ENCODE assay signal across 9 mouse cellular contexts in the genomic region with DNA sequence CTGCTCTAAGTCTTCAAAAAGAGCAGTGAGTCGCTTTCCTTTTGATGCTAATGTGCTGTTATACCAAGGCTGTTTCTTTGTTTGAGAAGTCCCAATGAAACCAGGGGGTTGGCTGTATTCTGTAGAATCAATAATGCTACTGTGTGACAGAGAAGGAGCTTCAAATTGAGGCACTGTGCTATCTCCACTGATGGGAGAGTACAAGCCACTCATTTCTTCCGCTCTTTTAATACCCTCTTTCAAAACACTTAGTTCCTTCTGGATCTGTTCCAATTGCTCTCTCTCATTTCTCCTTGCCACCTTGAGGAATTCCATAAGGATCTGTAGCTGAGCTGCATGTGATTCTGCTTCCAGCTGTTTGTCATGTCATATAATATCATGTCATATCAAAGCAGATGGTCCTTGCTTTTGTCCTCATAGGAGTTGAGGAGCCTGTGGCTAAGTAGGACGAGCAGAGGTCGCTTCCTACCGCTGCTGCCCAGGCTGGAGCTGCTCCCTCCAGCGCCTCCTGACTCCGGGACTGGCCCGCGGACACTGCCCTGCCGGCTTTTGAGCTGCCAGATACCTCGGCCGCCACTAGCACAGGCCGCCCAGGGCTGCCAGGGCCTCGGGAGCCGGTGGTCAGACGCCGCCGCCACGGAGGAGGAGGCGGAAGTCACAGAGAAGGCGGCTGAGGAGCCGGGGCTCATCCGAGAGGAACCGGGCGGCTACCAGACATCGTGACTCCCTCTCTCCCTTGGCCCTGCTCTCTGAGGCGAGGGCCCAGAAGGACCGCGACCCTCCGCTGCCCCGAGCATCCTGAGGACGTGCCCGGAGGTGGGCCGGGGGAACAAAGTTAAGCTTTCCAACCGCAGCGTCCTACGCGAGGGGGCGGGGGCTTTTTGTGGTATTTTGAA. TPM values are rescaled to one million over a fixed set of nuclear protein-coding genes. Genes with fewer than 3 reads are reported as not detected.
DNase-seq lines count a peak whose midpoint lies in the region; ATAC-seq and TF ChIP-seq lines count a peak whose summit lies in the region.
"Had no signal": no experiment of that assay in that cellular context is flagged by ENCODE, and none has a peak within 500 bp of the region (broad histone marks: within the 10 kb centered on the region; RNA-seq: fewer than 3 reads in every experiment).

No protein-coding gene starts in this region.

- peak; percentile 10 for DNase-seq in gastrocnemius, postnatal 14 days
- DNase-seq in gastrocnemius, postnatal 36 days, result no peak
- DNase-seq in adrenal gland, postnatal 25 days, result peak; percentile 18
- peak; percentile 26 for DNase-seq in forebrain, postnatal 0 days
- peak; percentile 52 for DNase-seq in kidney, postnatal 0 days (ENCODE audit: low spot score)
- no peak for DNase-seq in adipocyte (ENCODE audit: low spot score)
- DNase-seq in left cerebral cortex, postnatal 14 days (ENCODE audit: low spot score in 2 of 2), result no peak

- H3K9ac ChIP-seq in forebrain, postnatal 0 days, result peak overlapping the region; percentile 62
- peak overlapping the region; percentile 58 for H3K9ac ChIP-seq in kidney, postnatal 0 days (ENCODE audit: low read depth, low read length)
- peak overlapping the region; percentile 70 for H3K9ac ChIP-seq in midbrain, embryonic 12.5 days (replicated peaks)

- no peaks in the 10 kb centered on the region for H3K9me3 ChIP-seq in forebrain, postnatal 0 days (ENCODE audit: low read length)
- no peaks in the 10 kb centered on the region for H3K9me3 ChIP-seq in kidney, postnatal 0 days (replicated peaks; ENCODE audit: low read length)
- H3K9me3 ChIP-seq in midbrain, embryonic 12.5 days, result no peaks in the 10 kb centered on the region

- 6% methylated on average over 39 of the region's 39 CpGs for WGBS in forebrain, postnatal 0 days
- WGBS in kidney, postnatal 0 days, result 8% methylated on average over 39 of the region's 39 CpGs
- 9% methylated on average over 39 of the region's 39 CpGs for WGBS in midbrain, embryonic 12.5 days

- peak overlapping the region; percentile 42 for H3K4me3 ChIP-seq in forebrain, postnatal 0 days (ENCODE audit: low read depth, low read length)
- peak overlapping the region; percentile 36 for H3K4me3 ChIP-seq in kidney, postnatal 0 days (replicated peaks; ENCODE audit: low read depth, low read length)
- peak overlapping the region; percentile 46 for H3K4me3 ChIP-seq in midbrain, embryonic 12.5 days

- peak overlapping the region; percentile 86 for H3K4me2 ChIP-seq in forebrain, postnatal 0 days (ENCODE audit: low read depth)
- H3K4me2 ChIP-seq in kidney, postnatal 0 days (ENCODE audit: low read length), result peak overlapping the region; percentile 86
- H3K4me2 ChIP-seq in midbrain, embryonic 12.5 days (replicated peaks), result peak overlapping the region; percentile 75

- no peak for TF ChIP-seq CTCF in forebrain, postnatal 0 days (IDR thresholded peaks at IDR 0.05; ENCODE audit: low read depth)
- no peak for TF ChIP-seq CTCF in kidney, postnatal 0 days (IDR thresholded peaks at IDR 0.05; ENCODE audit: low read depth)

- intact Hi-C loops in gastrocnemius, postnatal 14 days (cut with DNase I; ENCODE audit: low total_unique reads), result no loop called here
- intact Hi-C loops in gastrocnemius, postnatal 36 days (cut with DNase I), result no loop called here
- intact Hi-C loops in left cerebral cortex, postnatal 14 days (cut with DNase I), result no loop called here

- peak; percentile 70 for ATAC-seq in forebrain, postnatal 0 days
- ATAC-seq in kidney, postnatal 0 days (replicated peaks; ENCODE audit: low FRiP score, low read depth), result peak; percentile 74
- peak; percentile 80 for ATAC-seq in midbrain, embryonic 12.5 days (ENCODE audit: low FRiP score, low read depth)

- no peaks in the 10 kb centered on the region for H3K4me1 ChIP-seq in forebrain, postnatal 0 days (ENCODE audit: insufficient read depth)
- no peaks in the 10 kb centered on the region for H3K4me1 ChIP-seq in kidney, postnatal 0 days (replicated peaks; ENCODE audit: insufficient read depth, low read length)
- peaks cover 3% of the 10 kb centered on the region; the same call in 1 of the 2 replicates for H3K4me1 ChIP-seq in midbrain, embryonic 12.5 days

- H3K27ac ChIP-seq in forebrain, postnatal 0 days (ENCODE audit: low read depth, low read length), result no peak overlapping the region
- H3K27ac ChIP-seq in kidney, postnatal 0 days, result no peak overlapping the region
- H3K27ac ChIP-seq in midbrain, embryonic 12.5 days (replicated peaks), result no peak overlapping the region

- no peaks in the 10 kb centered on the region for H3K27me3 ChIP-seq in forebrain, postnatal 0 days (ENCODE audit: insufficient read depth, low read length)
- no peaks in the 10 kb centered on the region for H3K27me3 ChIP-seq in kidney, postnatal 0 days (ENCODE audit: insufficient read depth, low read length)
- peaks cover 4% of the 10 kb centered on the region for H3K27me3 ChIP-seq in midbrain, embryonic 12.5 days

- H3K36me3 ChIP-seq in forebrain, postnatal 0 days (ENCODE audit: insufficient read depth), result no peaks in the 10 kb centered on the region
- no peaks in the 10 kb centered on the region for H3K36me3 ChIP-seq in kidney, postnatal 0 days (ENCODE audit: insufficient read depth, low read length)
- H3K36me3 ChIP-seq in midbrain, embryonic 12.5 days, result no peaks in the 10 kb centered on the region

RNA-seq across cellular contexts. Expression of a gene that starts 45.1 kb away (rescaled TPM):
- 100 to 1,000 TPM; 779 to 828 TPM for total RNA-seq in gastrocnemius, postnatal 14 days (2021)
- 1,000 to 10,000 TPM; 1,485 to 1,638 TPM for total RNA-seq in gastrocnemius, postnatal 36 days (2021)
- total RNA-seq in adrenal gland, postnatal 25 days (2021), result 194 and 279 TPM in 2 replicates
- total RNA-seq in forebrain, postnatal 0 days (2014; rRNA removed), result 89.3 and 116 TPM in 2 replicates
- 36.2 and 37.3 TPM in 2 replicates for polyA plus RNA-seq in forebrain, postnatal 0 days (2015; fragmentation: Nextera tagmentation; extraction: Ambion mirVana)
- 51.5 and 65.9 TPM in 2 replicates for polyA plus RNA-seq in kidney, postnatal 0 days (2015; fragmentation: Nextera tagmentation; extraction: Ambion mirVana)
- 23.8 and 24.2 TPM in 2 replicates for polyA plus RNA-seq in midbrain, embryonic 12.5 days (2016; fragmentation: Nextera tagmentation; extraction: Ambion mirVana)
- 10 to 100 TPM; 72.4 to 73.6 TPM for total RNA-seq in left cerebral cortex, postnatal 14 days (2021)

RNA-seq across cellular contexts. Expression of a gene that starts 52.8 kb away (rescaled TPM):
- not detected for total RNA-seq in gastrocnemius, postnatal 14 days (2021)
- not detected for total RNA-seq in gastrocnemius, postnatal 36 days (2021)
- not detected in 2 replicates for total RNA-seq in adrenal gland, postnatal 25 days (2021)
- not detected in 2 replicates for total RNA-seq in forebrain, postnatal 0 days (2014; rRNA removed)
- polyA plus RNA-seq in forebrain, postnatal 0 days (2015; fragmentation: Nextera tagmentation; extraction: Ambion mirVana), result not detected in 2 replicates
- polyA plus RNA-seq in kidney, postnatal 0 days (2015; fragmentation: Nextera tagmentation; extraction: Ambion mirVana), result not detected in 2 replicates
- not detected in 2 replicates for polyA plus RNA-seq in midbrain, embryonic 12.5 days (2016; fragmentation: Nextera tagmentation; extraction: Ambion mirVana)
- not detected for total RNA-seq in left cerebral cortex, postnatal 14 days (2021)
- total RNA-seq: MEL had no signal

RNA-seq across cellular contexts. Expression of a gene that starts 52.8 kb away (rescaled TPM):
- total RNA-seq in gastrocnemius, postnatal 14 days (2021), result not detected
- total RNA-seq in gastrocnemius, postnatal 36 days (2021), result not detected
- total RNA-seq in adrenal gland, postnatal 25 days (2021), result not detected in 2 replicates
- total RNA-seq in forebrain, postnatal 0 days (2014; rRNA removed), result not detected in 2 replicates
- polyA plus RNA-seq in forebrain, postnatal 0 days (2015; fragmentation: Nextera tagmentation; extraction: Ambion mirVana), result not detected in 2 replicates
- not detected in 2 replicates for polyA plus RNA-seq in kidney, postnatal 0 days (2015; fragmentation: Nextera tagmentation; extraction: Ambion mirVana)
- polyA plus RNA-seq in midbrain, embryonic 12.5 days (2016; fragmentation: Nextera tagmentation; extraction: Ambion mirVana), result not detected in 2 replicates
- not detected for total RNA-seq in left cerebral cortex, postnatal 14 days (2021)
- total RNA-seq: MEL had no signal

Comparison
In these comparisons a context has a peak if more than half of its experiments do, and no peak if none do; other contexts are left out.
1. DNase-seq: peak in gastrocnemius, postnatal 14 days (single experiment), adrenal gland, postnatal 25 days (single experiment), forebrain, postnatal 0 days (single experiment) and kidney, postnatal 0 days (single experiment); none in gastrocnemius, postnatal 36 days (0 of 2), adipocyte (single experiment) and left cerebral cortex, postnatal 14 days (0 of 2).
2. Peak in every context shown above with its lines, with median percentiles within 50 percentile points of each other: ATAC-seq, H3K4me2 ChIP-seq, H3K4me3 ChIP-seq and H3K9ac ChIP-seq.